Mouse (Mus musculus): ENCODE measurements around the gene Mpi.

DNA sequence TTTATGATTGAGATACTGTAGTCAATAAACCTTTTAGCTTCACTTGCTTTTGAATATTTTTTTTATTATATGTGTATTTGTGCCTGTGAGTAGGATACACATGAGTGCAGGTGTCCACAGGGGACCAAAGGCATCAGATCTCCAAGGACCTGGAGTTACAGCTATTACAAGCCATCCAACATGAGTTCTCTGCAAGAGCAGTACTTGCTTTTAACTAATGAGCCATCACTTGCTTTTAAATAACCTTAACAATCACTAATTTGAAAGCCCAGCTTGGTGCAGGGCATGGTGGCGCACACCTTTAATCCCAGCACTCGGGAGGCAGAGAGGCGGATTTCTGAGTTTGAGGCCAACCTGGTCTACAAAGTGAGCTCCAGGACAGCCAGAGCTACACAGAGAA, 2.2 kb upstream of the Mpi start:
- TF ChIP-seq CTCF (IDR thresholded peaks at IDR 0.05; ENCODE audit: low read depth) = no peak
- no peak for TF ChIP-seq EP300 (IDR thresholded peaks at IDR 0.05; ENCODE audit: low read depth)
